Mouse (Mus musculus) adipose tissue, adult 10 weeks (tissue): ENCODE data around the gene Mgarp. TPM values are rescaled to one million over a fixed set of nuclear protein-coding genes. Genes with fewer than 3 reads are reported as not detected.

Experiments
- polyA plus RNA-seq: library from polyadenylated mRNA; stranded (reverse); fragments of 350-450 nt; fragmentation: Illumina TruSeq; extraction: RNeasy Lipid Tissue Mini Kit (QIAGEN cat#74804); gene quantifications from one replicate; pipeline ENCODE4 v1.2.3, GENCODE M21; 2014; ENCODE audit warnings: low read depth, low replicate concordance

Mgarp gene
- 2.9 TPM for polyA plus RNA-seq

DNA sequence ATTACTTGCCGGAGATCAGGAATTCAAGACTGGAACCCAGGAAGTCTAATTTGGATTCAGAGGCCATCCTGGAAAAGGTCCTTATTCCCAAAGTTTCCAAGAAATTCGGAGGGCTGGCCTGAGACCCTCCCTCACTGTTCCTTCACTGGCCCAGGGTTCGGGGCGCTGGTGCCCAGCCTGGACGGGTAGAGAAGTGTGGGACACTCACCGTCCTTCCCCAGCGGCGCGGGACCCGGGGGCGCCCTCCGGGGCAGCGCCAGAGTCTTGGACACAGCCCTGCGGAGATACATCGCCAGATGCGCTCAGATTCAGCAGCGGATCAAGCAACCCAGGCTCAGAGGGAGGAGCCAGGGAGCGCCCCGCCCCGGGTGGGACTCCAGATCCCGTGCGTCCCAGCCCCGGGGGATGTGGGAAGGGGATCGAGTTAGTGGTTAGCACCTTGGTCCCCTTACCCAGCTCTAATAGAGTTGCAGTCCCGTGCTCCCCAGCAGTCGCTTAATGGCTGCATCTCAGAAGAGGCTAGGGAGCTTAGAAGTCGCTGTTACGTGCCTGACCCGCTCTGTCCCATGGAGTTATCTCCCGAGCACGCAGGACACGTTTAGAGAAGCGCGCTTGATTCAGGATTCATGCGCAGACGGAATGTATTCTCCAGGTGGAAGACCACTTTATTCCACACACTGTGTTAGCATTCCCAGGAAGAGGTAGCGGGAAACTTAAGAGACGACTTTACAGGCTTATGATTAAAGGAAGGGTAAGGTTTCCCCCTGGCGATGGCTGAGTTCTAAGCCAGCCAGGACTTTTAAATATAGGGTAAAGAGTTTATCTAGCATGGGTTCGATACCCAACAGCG lies at the start of gene Mgarp:
Mgarp (minus strand) TSS at position 520 of the 850 bp plus-strand sequence.

DNA sequence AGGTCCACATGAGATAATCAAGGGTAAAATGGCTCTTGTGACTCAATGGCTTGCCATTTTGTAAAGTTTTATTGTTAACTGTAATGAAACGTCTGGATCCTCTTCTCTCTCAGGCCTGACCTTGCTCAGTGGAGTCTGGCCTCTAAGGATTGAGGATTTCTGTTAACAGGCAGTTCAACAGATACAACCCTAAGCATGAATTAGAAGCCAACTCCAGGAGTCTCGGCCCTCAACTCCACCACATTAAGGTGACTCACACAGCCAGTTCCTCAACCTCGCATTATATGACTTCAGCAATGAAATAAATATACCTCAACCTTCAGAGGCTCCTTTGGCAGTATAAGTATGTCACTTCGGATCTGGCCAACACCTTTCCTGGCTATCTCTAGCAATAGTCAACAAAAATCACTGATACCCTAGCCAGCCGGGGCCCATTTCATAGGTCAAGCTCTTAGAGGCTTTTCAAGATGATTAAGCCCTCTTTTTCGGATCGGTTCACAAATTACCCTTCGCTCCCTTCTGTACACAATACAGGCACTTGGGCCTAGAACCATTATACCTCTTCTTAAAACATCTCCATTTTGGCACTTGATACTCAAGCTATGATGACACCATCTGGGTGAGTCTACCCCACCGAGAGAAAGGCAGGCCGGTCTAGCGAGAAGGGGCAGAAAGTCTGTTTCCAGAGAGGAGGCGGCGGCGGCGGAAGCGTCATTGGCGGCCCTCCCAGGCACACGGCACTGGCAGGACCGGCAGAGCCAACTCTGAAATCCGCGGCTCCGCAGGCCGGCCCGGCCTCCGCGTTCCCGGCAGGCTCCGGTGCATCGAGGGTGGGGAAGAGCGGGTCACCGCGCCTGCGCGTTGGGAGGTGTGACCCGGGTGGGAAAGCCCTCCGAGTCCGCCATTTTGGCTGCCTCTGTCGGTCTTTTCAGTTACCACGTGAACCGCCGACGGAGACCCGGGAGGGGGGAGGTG lies 18.8 kb upstream of the Mgarp start, which contains the start of gene Naa15:
Naa15 (plus strand) TSS at position 51 of the 975 bp plus-strand sequence.

DNA sequence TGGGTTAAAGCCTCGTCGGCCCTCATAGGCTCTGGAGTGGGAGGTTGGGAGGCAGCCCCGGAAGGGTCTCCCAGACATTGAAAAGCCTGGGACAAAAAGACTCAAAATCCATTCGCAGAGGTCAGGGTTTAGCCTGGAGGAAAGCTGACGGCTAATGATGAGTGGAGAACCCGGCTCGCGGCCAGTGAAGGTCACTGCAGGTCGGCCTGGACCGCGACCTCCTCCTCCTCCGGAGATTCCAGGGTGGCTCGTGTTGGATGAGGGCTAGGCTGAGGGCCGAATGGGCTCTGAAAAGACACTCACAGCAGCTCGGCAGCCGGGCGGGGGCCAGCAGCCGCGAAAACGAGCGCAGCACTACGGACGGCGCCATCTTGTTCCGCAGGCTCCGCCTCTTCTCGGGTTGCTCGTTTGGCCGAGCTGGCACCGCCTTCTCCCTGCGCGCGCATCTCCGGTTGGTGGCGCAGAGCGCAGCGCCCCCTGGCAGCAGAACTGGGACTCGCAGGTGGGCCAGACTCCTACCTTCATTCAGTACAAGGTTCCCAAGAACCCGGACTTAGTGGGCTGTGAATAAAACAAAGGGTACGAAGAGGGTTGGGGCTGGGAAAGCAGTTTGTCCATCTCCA lies 12.1 kb upstream of the Mgarp start, which contains the start of gene Ndufc1:
Ndufc1 (minus strand) TSS at position 428 of the 623 bp plus-strand sequence.

DNA sequence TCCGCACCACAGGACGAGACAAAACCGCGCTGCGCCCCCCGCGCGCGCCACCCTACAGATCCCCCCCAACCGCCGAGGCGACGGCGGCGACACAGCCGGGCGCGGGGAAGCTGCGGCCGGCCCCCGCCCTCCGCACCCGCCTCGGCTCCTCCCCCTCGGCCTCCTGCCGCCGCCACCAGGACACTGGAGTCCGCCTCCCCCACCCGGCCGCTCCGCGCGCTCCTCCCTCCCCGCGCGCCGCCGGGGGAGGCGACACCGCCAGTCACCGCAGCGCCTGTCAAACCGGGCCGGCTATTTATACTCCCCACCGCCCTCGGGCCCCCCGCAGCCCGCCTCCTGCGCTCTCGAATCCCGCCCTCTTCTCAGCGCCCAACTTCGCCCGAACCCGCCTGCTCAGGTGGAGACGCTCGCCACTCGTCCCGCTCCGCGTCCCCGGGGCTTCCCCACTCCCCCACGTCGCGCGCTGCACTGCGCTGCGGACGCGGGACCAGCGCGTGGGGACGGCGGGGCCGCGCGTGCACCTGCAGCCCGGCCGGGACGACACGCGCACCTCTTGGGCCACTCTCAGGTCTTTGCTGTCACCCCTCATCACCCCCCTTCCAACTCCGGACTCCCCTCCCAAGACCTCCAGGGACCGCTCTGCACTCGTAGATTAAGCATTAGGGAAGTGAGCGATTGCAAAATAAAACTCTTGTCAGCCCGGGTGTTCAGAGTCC lies 55.8 kb downstream of the Mgarp start, which contains the start of gene Elf2:
Elf2 (minus strand) TSS at position 112 of the 716 bp plus-strand sequence.

Other genes with a start within 250 kb of the Mgarp start
- gene Noct, start 172.3 kb downstream of the Mgarp start, polyA plus RNA-seq, result 15.1 TPM
- gene Elf2, start 56.1 kb downstream of the Mgarp start, polyA plus RNA-seq, result 38.4 TPM
- gene Ndufc1, start 12.2 kb upstream of the Mgarp start, polyA plus RNA-seq, result 225 TPM
- gene Naa15, start 18.4 kb upstream of the Mgarp start, polyA plus RNA-seq, result 18.1 TPM
- 11.5 TPM for gene Rab33b, start 87.2 kb upstream of the Mgarp start, polyA plus RNA-seq
- 21.2 TPM for gene Setd7, start 164.1 kb upstream of the Mgarp start, polyA plus RNA-seq